Mouse (Mus musculus): ENCODE measurements around the gene Gaa.

GRCm38 (mm10) chr11:119224926-119225325, 42.8 kb upstream of the Gaa start:
- no peak for TF ChIP-seq CTCF (IDR thresholded peaks at IDR 0.05; ENCODE audit: insufficient read depth, low read length)
- no peak for TF ChIP-seq POLR2A (IDR thresholded peaks at IDR 0.05; ENCODE audit: borderline replicate concordance, extremely low read depth, low read depth, low read length)

Data from lung, adult 2 months (tissue).